Mouse (Mus musculus) ES-E14 (cell line): Measurements from ENCODE around the gene Gabrg1. TPM values are rescaled to one million over a fixed set of nuclear protein-coding genes. Genes with fewer than 3 reads are reported as not detected.

ENCODE experiments used
- DNase-seq: peaks from one replicate; pipeline ENCODE4 v3.0.0-alpha.2; 2013; ENCODE audit warnings: low read depth, low spot score
- H3K27ac ChIP-seq: 2 replicates; pipeline ENCODE4 v1.5.1; 2012; ENCODE audit warnings: low read depth, mild to moderate bottlenecking, low read length, moderate library complexity, mixed read lengths; ENCODE audit not compliant: poor library complexity, insufficient read depth, severe bottlenecking
- H3K36me3 ChIP-seq: 2 replicates; pipeline ENCODE4 v1.6.1; 2012; ENCODE audit warnings: mild to moderate bottlenecking, low read length, moderate library complexity, mixed read lengths; ENCODE audit not compliant: control insufficient read depth, poor library complexity, insufficient read depth, severe bottlenecking
- H3K4me1 ChIP-seq, 2 experiments: fragments of 150-350 bp in 1 of 2; sonication (generic) in 1 of 2; 2 replicates each; pipeline ENCODE4 v1.6.1; 2012; ENCODE audit warnings: low read length in 2 of 2, mild to moderate bottlenecking in 1 of 2, mixed read lengths in 1 of 2; ENCODE audit not compliant: control insufficient read depth in 2 of 2, insufficient read depth in 2 of 2, poor library complexity in 1 of 2
- H3K4me3 ChIP-seq, 2 experiments: fragments of 150-350 bp in 1 of 2; sonication (generic) in 1 of 2; 2 replicates each; pipeline ENCODE4 v1.5.1; 2012; ENCODE audit warnings: low read length in 2 of 2, low read depth in 1 of 2, mild to moderate bottlenecking in 1 of 2, mixed read lengths in 1 of 2; ENCODE audit not compliant: insufficient read depth in 1 of 2, poor library complexity in 1 of 2, severe bottlenecking in 1 of 2
- H3K9ac ChIP-seq: 2 replicates; pipeline ENCODE4 v1.6.1; 2012; ENCODE audit warnings: low read depth, mild to moderate bottlenecking, low read length, mixed read lengths; ENCODE audit not compliant: poor library complexity, insufficient read depth, severe bottlenecking
- H3K9me3 ChIP-seq: fragments of 150-350 bp; sonication (generic); 2 replicates; pipeline ENCODE4 v1.6.1; 2012; ENCODE audit warnings: low read depth, mild to moderate bottlenecking, low read length; ENCODE audit not compliant: control insufficient read depth, insufficient read depth
- CHD2 ChIP-seq: IDR thresholded peaks from 2 replicates; pipeline ENCODE4 v1.6.1; 2014; ENCODE audit warnings: mild to moderate bottlenecking, low read depth, low read length, inconsistent platforms
- HCFC1 ChIP-seq: IDR thresholded peaks from 2 replicates; pipeline ENCODE4 v1.6.1; 2012; ENCODE audit warnings: low read length, inconsistent platforms, borderline replicate concordance; ENCODE audit not compliant: insufficient read depth
- MAFK ChIP-seq: IDR thresholded peaks from 2 replicates; pipeline ENCODE4 v1.6.1; 2014; ENCODE audit warnings: mild to moderate bottlenecking, low read depth, low read length, inconsistent platforms; ENCODE audit not compliant: insufficient read depth
- ZC3H11A ChIP-seq: IDR thresholded peaks from 2 replicates; pipeline ENCODE4 v1.6.1; 2012; ENCODE audit warnings: low read depth, mild to moderate bottlenecking, inconsistent platforms, low read length, borderline replicate concordance
- ZNF384 ChIP-seq: IDR thresholded peaks from 2 replicates; pipeline ENCODE4 v1.6.1; 2012; ENCODE audit warnings: low read depth, low read length, inconsistent platforms
- in situ Hi-C, 2 experiments: fragments of 600-800 bp; cut with MboI; formaldehyde crosslinking; loops; one replicate each; pipeline ENCODE4 v1.15.1; 2025; ENCODE audit warnings: low sequenced_read_pairs in 2 of 2, inconsistent platforms in 1 of 2; ENCODE audit not compliant: unreplicated experiment in 2 of 2
- total RNA-seq: library from RNA; depleted of rRNA; stranded (reverse); fragments of 300-350 nt; gene quantifications from 2 replicates; pipeline ENCODE4 v1.2.3, GENCODE M21; 2012; rRNA removed

Gabrg1 gene
- total RNA-seq = 0.09 and 0.16 TPM in 2 replicates

GRCm38 (mm10) chr5:70842192-70843095, at the start of gene Gabrg1:
Gene Gabrg1 (minus strand): TSS chr5:70842617.
- no peak within 1 kb of the TSS for H3K9ac ChIP-seq
- H3K27ac ChIP-seq = no peak within 1 kb of the TSS
- H3K36me3 ChIP-seq = no peaks in the 10 kb centered on the region
- TF ChIP-seq HCFC1 (no peak), ZNF384 (no peak), CHD2 (no peak), MAFK (no peak), ZC3H11A (no peak)
- H3K4me3 ChIP-seq = peak within 1 kb of the TSS in 1 of 2 experiments; percentile 38; a peak in 1 of 4 replicates
- in situ Hi-C loops = no loop called here
- no peaks in the 10 kb centered on the region for H3K9me3 ChIP-seq
- peak; percentile 43 for DNase-seq
- 0 out of 4 replicates have a peak, but pooled peaks cover 0 to 2% of the 10 kb centered on the region in 2 experiments for H3K4me1 ChIP-seq

GRCm38 (mm10) chr5:70884026-70884425, 41.6 kb upstream of the Gabrg1 start:
- no peak for DNase-seq
- Histone ChIP-seq H3K4me3 (no peak overlapping the region), H3K36me3 (no peaks in the 10 kb centered on the region), H3K9ac (no peak overlapping the region), H3K4me1 (no peaks in the 10 kb centered on the region), H3K27ac (no peak overlapping the region), H3K9me3 (no peaks in the 10 kb centered on the region)
- in situ Hi-C loops = no loop called here
- TF ChIP-seq ZC3H11A (no peak), ZNF384 (no peak), MAFK (no peak), HCFC1 (no peak), CHD2 (no peak)

GRCm38 (mm10) chr5:70870081-70870480, 27.7 kb upstream of the Gabrg1 start:
- Histone ChIP-seq H3K36me3 (no peaks in the 10 kb centered on the region), H3K4me1 (no peaks in the 10 kb centered on the region), H3K4me3 (no peak overlapping the region), H3K27ac (no peak overlapping the region), H3K9ac (no peak overlapping the region), H3K9me3 (no peaks in the 10 kb centered on the region)
- no peak for TF ChIP-seq CHD2
- TF ChIP-seq MAFK = no peak
- no peak for TF ChIP-seq HCFC1
- TF ChIP-seq ZC3H11A = no peak
- no peak for TF ChIP-seq ZNF384
- no peak for DNase-seq
- in situ Hi-C loops = no loop called here

GRCm38 (mm10) chr5:70843096-70843734, 798 bp upstream of the Gabrg1 start:
- TF ChIP-seq HCFC1 = no peak
- TF ChIP-seq ZC3H11A = no peak
- TF ChIP-seq ZNF384 = no peak
- TF ChIP-seq MAFK = no peak
- no peak for TF ChIP-seq CHD2
- peak; percentile 74 for DNase-seq
- 0 out of 4 replicates have a peak, but pooled peaks cover 0 to 2% of the 10 kb centered on the region in 2 experiments for H3K4me1 ChIP-seq
- no peak overlapping the region; a peak in 1 of 4 replicates for H3K4me3 ChIP-seq
- no peaks in the 10 kb centered on the region for H3K36me3 ChIP-seq
- H3K27ac ChIP-seq = no peak overlapping the region
- H3K9ac ChIP-seq = no peak overlapping the region
- no peaks in the 10 kb centered on the region for H3K9me3 ChIP-seq
- in situ Hi-C loops = no loop called here
